Mouse (Mus musculus): ENCODE results near the gene Kcnk10.

- TF ChIP-seq CTCF (conservative IDR thresholded peaks at IDR 0.05; ENCODE audit: low read length) (no peak), NANOG (IDR thresholded peaks at IDR 0.05; ENCODE audit: borderline replicate concordance, low read length) (no peak), POU5F1 (IDR thresholded peaks at IDR 0.05; ENCODE audit: borderline replicate concordance, low read length) (no peak)
Measured at GRCm38 (mm10) chr12:98528635-98529034, 49.5 kb downstream of the Kcnk10 start.
